Mouse (Mus musculus) stomach, embryonic 16.5 days (tissue): ENCODE data around the gene Maml2. TPM values are rescaled to one million over a fixed set of nuclear protein-coding genes. Genes with fewer than 3 reads are reported as not detected.

Experiments used
- ATAC-seq: fragments of 200-750 bp; cut with Nextera tagmentation; 2 replicates; pipeline ENCODE4 v1.8.0; 2017; ENCODE audit warnings: moderate number of reproducible peaks, moderate TSS enrichment; ENCODE audit not compliant: insufficient read depth, low FRiP score
- H3K27ac ChIP-seq: fragments of 300-500 bp; sonication (generic); 2 replicates; pipeline ENCODE4 v1.5.1; 2014; ENCODE audit warnings: low read length
- H3K27me3 ChIP-seq: fragments of 300-500 bp; sonication (generic); 2 replicates; pipeline ENCODE4 v1.6.1; 2014; ENCODE audit warnings: low read length, control low read depth, mixed read lengths; ENCODE audit not compliant: control insufficient read depth, insufficient read depth
- H3K36me3 ChIP-seq: fragments of 300-500 bp; sonication (generic); 2 replicates; pipeline ENCODE4 v1.6.1; 2014; ENCODE audit warnings: low read length; ENCODE audit not compliant: control insufficient read depth, insufficient read depth
- H3K4me1 ChIP-seq: fragments of 300-500 bp; sonication (generic); 2 replicates; pipeline ENCODE4 v1.6.1; 2014; ENCODE audit warnings: low read length, control low read depth, mixed read lengths; ENCODE audit not compliant: control insufficient read depth, insufficient read depth
- H3K4me2 ChIP-seq: fragments of 300-500 bp; sonication (generic); 2 replicates; pipeline ENCODE4 v1.6.1; 2014; ENCODE audit warnings: low read depth, low read length, mixed read lengths
- H3K4me3 ChIP-seq: fragments of 300-500 bp; sonication (generic); replicated peaks from 2 replicates; pipeline ENCODE4 v1.5.1; 2014; ENCODE audit warnings: mild to moderate bottlenecking, low read length
- H3K9ac ChIP-seq: fragments of 300-500 bp; sonication (generic); 2 replicates; pipeline ENCODE4 v1.6.1; 2014; ENCODE audit warnings: low read length
- H3K9me3 ChIP-seq: fragments of 300-500 bp; sonication (generic); replicated peaks from 2 replicates; pipeline ENCODE4 v1.6.1; 2016; ENCODE audit warnings: low read length, control low read depth; ENCODE audit not compliant: control insufficient read depth
- WGBS: fragments of 180-500 bp; shearing (Covaris S2); extraction: QIAGEN DNeasy Blood & Tissue Kit; methylation state at CpG from one replicate; pipeline ENCODE4 v1.1.7; 2014; 5-methylcytosine and 5-hydroxymethylcytosine counted together
- polyA plus RNA-seq: library from polyadenylated mRNA; unstranded; fragments of >200 nt; fragmentation: Nextera tagmentation; extraction: Ambion mirVana; gene quantifications from 2 replicates; pipeline ENCODE4 v1.2.1, GENCODE M21; 2015

Maml2 gene
- polyA plus RNA-seq, 1 experiment from 2014 or later = 8.9 TPM

DNA sequence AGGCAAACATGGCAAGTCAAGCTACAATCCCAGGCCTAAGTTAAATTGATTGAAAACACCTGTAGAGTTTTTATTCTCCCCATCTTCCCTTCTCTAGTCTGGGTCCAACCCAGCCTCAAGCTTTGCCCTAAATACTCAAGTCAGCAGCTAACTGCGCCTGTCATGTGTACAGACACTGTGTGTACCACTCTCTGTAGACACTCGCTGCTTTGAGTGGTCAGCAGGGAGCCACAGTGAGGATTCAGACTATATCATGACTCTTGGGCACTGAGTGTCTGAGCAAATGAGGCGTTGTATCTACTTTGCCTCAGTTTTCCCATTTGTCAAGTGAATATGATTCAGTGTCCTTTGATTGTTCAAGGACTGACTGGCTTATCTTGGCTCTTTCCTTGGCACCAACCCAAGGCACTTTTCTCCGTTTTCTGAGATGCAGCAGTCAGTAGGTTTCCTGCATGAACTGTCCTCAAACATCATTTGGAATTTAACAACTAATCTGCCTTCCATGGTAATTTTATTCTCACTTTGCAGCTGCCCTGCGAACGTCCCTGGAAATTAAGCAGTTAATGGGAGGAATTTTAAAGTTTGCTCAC is 135.8 kb downstream of the Maml2 start:
- Histone ChIP-seq H3K4me2 (no peak overlapping the region), H3K27me3 (no peaks in the 10 kb centered on the region), H3K36me3 (no peaks in the 10 kb centered on the region), H3K4me3 (no peak overlapping the region), H3K9me3 (peaks cover 4% of the 10 kb centered on the region; the same call in 1 of the 2 replicates), H3K4me1 (peaks cover 8% of the 10 kb centered on the region; the same call in 1 of the 2 replicates), H3K9ac (no peak overlapping the region), H3K27ac (no peak overlapping the region)
- no peak for ATAC-seq
- WGBS = 69% methylated on average over 6 of the region's 6 CpGs

DNA sequence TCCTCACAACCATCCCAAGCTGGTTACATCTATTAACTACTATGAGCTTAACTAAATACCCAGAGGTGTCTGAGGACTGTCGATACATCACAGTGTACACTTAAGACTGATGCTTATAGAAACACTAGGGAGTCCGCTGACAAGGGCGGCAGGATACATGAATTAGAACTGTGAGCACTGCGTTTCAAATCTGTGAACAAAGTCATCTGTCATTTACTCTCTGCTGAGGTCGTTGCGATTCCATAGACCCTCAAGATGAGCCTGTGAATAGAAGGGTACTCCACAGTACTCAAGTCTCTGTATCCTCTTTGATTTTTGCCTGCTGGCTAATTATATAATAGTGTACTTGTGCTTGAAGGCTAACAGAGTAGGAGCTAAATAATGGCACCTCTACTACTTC is 143.2 kb downstream of the Maml2 start:
- no peaks in the 10 kb centered on the region for H3K27me3 ChIP-seq
- H3K4me2 ChIP-seq = no peak overlapping the region
- no peak overlapping the region for H3K9ac ChIP-seq
- H3K4me1 ChIP-seq = peaks cover 8% of the 10 kb centered on the region; the same call in 1 of the 2 replicates
- no peaks in the 10 kb centered on the region for H3K36me3 ChIP-seq
- H3K4me3 ChIP-seq = no peak overlapping the region
- WGBS = 82% methylated on average over 6 of the region's 6 CpGs
- no peak for ATAC-seq
- no peak overlapping the region for H3K27ac ChIP-seq
- peaks cover 4% of the 10 kb centered on the region; the same call in 1 of the 2 replicates for H3K9me3 ChIP-seq

DNA sequence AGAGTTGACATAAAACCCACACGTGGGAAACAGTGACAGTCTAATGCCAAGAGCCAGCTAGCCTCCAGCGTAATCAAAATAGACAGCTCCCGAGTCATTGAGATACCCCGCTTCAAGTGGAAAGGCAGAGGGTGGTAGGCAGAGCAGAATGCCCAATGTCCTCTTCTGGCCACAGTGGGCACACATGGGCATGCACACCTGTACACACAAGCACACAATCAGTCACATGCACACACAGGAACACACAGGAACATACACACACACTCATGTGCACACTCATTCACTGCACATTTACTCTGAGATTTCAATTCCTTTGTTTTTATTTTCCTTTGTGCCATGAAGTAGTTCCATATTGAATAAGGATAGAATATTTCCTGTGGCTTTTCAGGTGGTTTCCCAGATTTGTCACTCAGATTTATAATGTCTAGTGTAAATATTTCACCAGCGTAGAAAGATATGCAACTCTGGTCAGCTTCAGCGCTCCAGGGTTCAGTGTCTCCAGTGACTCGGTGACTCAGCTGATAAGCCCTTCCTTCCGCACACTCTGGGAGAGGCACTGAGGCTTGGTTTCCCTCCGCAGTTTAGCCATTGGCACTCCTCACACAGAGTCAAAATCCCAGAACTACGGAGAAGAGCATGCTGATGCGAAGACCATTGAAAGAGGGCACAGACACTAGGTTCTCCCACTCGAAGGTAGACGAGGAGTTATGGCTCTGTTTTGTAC is 144.4 kb downstream of the Maml2 start:
- H3K4me3 ChIP-seq = no peak overlapping the region
- H3K27ac ChIP-seq = peak overlapping the region; percentile 72; the same call in 1 of the 2 replicates
- no peaks in the 10 kb centered on the region for H3K27me3 ChIP-seq
- H3K36me3 ChIP-seq = no peaks in the 10 kb centered on the region
- peak; percentile 91 for ATAC-seq
- no peak overlapping the region for H3K9ac ChIP-seq
- WGBS = 52% methylated on average over 13 of the region's 13 CpGs
- peaks cover 8% of the 10 kb centered on the region; the same call in 1 of the 2 replicates for H3K4me1 ChIP-seq
- H3K9me3 ChIP-seq = peaks cover 4% of the 10 kb centered on the region; the same call in 1 of the 2 replicates
- H3K4me2 ChIP-seq = no peak overlapping the region; the same call in 1 of the 2 replicates

DNA sequence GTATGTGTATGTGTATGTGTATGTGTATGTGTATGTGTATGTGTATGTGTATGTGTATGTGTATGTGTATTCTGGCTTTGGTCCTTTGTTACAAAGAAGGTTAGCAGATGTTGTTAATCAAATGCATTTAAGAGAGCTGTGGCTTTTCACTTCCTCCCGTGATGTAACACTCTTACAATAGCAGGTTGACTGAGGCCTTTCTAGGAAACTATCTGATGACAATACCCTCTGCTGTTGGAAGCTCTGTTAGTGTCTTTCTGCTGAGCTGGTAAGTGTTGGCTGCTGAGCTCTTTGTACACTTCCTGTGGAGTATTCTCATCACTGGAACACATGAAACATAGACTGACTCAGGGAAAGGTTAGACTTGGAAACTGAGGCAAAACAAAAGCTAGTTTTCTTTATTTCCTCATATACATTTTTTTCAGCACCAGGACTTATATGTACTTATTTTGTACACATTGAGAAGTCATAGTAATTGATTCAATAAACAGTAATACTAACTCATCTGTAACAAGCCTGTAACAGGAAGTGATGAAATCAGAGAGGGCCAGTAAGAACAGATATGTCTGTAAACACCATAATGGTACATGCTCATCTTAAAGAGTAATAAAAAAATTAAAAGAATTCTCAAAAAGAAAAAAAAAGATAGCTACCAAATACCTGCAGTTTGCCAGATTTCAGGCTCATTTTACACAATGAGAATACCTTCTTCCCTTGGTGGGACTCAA is 145.9 kb downstream of the Maml2 start:
- ATAC-seq = no peak
- WGBS = 44% methylated on average over 1 of the region's 1 CpGs

GRCm38 (mm10) chr9:13446236-13446635 is 148.5 kb downstream of the Maml2 start:
- H3K36me3 ChIP-seq = no peaks in the 10 kb centered on the region
- H3K27me3 ChIP-seq = no peaks in the 10 kb centered on the region
- no peak for ATAC-seq
- H3K27ac ChIP-seq = no peak overlapping the region
- H3K4me3 ChIP-seq = no peak overlapping the region
- no peak overlapping the region for H3K9ac ChIP-seq
- H3K9me3 ChIP-seq = no peaks in the 10 kb centered on the region
- peaks cover 8% of the 10 kb centered on the region; the same call in 1 of the 2 replicates for H3K4me1 ChIP-seq
- 76% methylated on average over 1 of the region's 1 CpGs for WGBS
- no peak overlapping the region for H3K4me2 ChIP-seq

More for the DNA sequence above, 145.9 kb downstream of the Maml2 start:
- Histone ChIP-seq H3K27ac (no peak overlapping the region), H3K27me3 (no peaks in the 10 kb centered on the region), H3K4me2 (no peak overlapping the region), H3K4me1 (peaks cover 8% of the 10 kb centered on the region; the same call in 1 of the 2 replicates), H3K4me3 (no peak overlapping the region), H3K9ac (no peak overlapping the region), H3K9me3 (no peaks in the 10 kb centered on the region), H3K36me3 (no peaks in the 10 kb centered on the region)

- 52% methylated on average over 4 of the region's 4 CpGs for WGBS
- peaks cover 7% of the 10 kb centered on the region; the same call in 1 of the 2 replicates for H3K4me1 ChIP-seq
- no peak within 1 kb of the TSS for H3K9ac ChIP-seq
- no peak within 1 kb of the TSS for H3K4me2 ChIP-seq
- no peak within 1 kb of the TSS for H3K27ac ChIP-seq
- H3K27me3 ChIP-seq = no peaks in the 10 kb centered on the region
- no peaks in the 10 kb centered on the region for H3K9me3 ChIP-seq
- no peaks in the 10 kb centered on the region for H3K36me3 ChIP-seq
- no peak for ATAC-seq
- no peak within 1 kb of the TSS for H3K4me3 ChIP-seq
Measured at GRCm38 (mm10) chr9:13446703-13447285, 149.0 kb downstream of the Maml2 start, which contains the start of gene Gm17571. Gene Gm17571 (minus strand): TSS chr9:13446753.

GRCm38 (mm10) chr9:13448716-13449115 is 151.0 kb downstream of the Maml2 start:
- Histone ChIP-seq H3K9me3 (no peaks in the 10 kb centered on the region), H3K9ac (no peak overlapping the region), H3K36me3 (no peaks in the 10 kb centered on the region), H3K4me3 (no peak overlapping the region), H3K27me3 (no peaks in the 10 kb centered on the region), H3K4me1 (no peaks in the 10 kb centered on the region), H3K4me2 (no peak overlapping the region), H3K27ac (no peak overlapping the region)
- no peak for ATAC-seq
- WGBS = 85% methylated on average over 3 of the region's 3 CpGs

- H3K27me3 ChIP-seq = no peaks in the 10 kb centered on the region
- ATAC-seq = peak; percentile 44; the same call in 1 of the 2 replicates
- 21% methylated on average over 7 of the region's 7 CpGs for WGBS
- H3K4me3 ChIP-seq = no peak overlapping the region
- H3K4me2 ChIP-seq = peak overlapping the region; percentile 31; the same call in 1 of the 2 replicates
- peak overlapping the region; percentile 46; the same call in 1 of the 2 replicates for H3K27ac ChIP-seq
- 0 out of 2 replicates have a peak, but pooled peaks cover 12% of the 10 kb centered on the region for H3K4me1 ChIP-seq
- no peaks in the 10 kb centered on the region for H3K9me3 ChIP-seq
- 0 out of 2 replicates have a peak overlapping the region, but pooled peaks have one; percentile 41 for H3K9ac ChIP-seq
- H3K36me3 ChIP-seq = no peaks in the 10 kb centered on the region
Measured at GRCm38 (mm10) chr9:13454651-13455123, 156.9 kb downstream of the Maml2 start.
